Mouse (Mus musculus) cortical plate, adult 2 months (tissue): ENCODE results near the gene Arhgap30.

ENCODE experiments used
- CTCF ChIP-seq: fragments of 200-500 bp; IDR thresholded peaks from 2 replicates; pipeline ENCODE4 v1.5.1; 2011; ENCODE audit warnings: mild to moderate bottlenecking, control low read depth, low read length; ENCODE audit not compliant: insufficient read depth; ENCODE audit errors: extremely low read depth
- POLR2A ChIP-seq: fragments of 200-500 bp; IDR thresholded peaks from 2 replicates; pipeline ENCODE4 v1.6.1; 2011; ENCODE audit warnings: mild to moderate bottlenecking, low read length, control low read depth; ENCODE audit not compliant: insufficient read depth; ENCODE audit errors: extremely low read depth

- TF ChIP-seq POLR2A (no peak), CTCF (no peak)
These were observed 6.6 kb upstream of the Arhgap30 start for GRCm38 (mm10) chr1:171382096-171382620.
